Mouse (Mus musculus) gastrocnemius, postnatal 10 days (tissue): Measurements from ENCODE around the gene Kif21a. TPM values are rescaled to one million over a fixed set of nuclear protein-coding genes. Genes with fewer than 3 reads are reported as not detected.

Source experiments
- DNase-seq: peaks from one replicate; pipeline ENCODE4 v3.0.0; 2021; ENCODE audit warnings: mixed read lengths
- total RNA-seq, 2 experiments: library from RNA; stranded (reverse); gene quantifications; 2 replicates each; pipeline ENCODE4 v1.2.3; 2021

The Kif21a gene
- total RNA-seq, 2 experiments from 2014 or later = 5.8 to 6.6 TPM

GRCm38 (mm10) chr15:90938469-90938868, 111.3 kb downstream of the Kif21a start:
- no peak for DNase-seq

- DNase-seq = peak; percentile 18
Measured at GRCm38 (mm10) chr15:90935579-90935978, 114.2 kb downstream of the Kif21a start.

GRCm38 (mm10) chr15:90931451-90931850, 118.3 kb downstream of the Kif21a start:
- no peak for DNase-seq

GRCm38 (mm10) chr15:90929043-90929442, 120.7 kb downstream of the Kif21a start:
- DNase-seq = peak; percentile 11

- no peak for DNase-seq
Measured at GRCm38 (mm10) chr15:90896480-90896879, 153.3 kb downstream of the Kif21a start.

GRCm38 (mm10) chr15:90887466-90887865, 162.3 kb downstream of the Kif21a start:
- DNase-seq = no peak

Other genes starting within 250 kb of the Kif21a start
- gene Abcd2, start 141.9 kb upstream of the Kif21a start, total RNA-seq = 10 to 100 TPM; 14.2 to 16.7 TPM
- under 1 TPM in 1 of 2 experiments, not detected in 1; 0.12 TPM for gene CN725425, start 149.5 kb upstream of the Kif21a start, total RNA-seq